Mouse (Mus musculus) limb, embryonic 13.5 days (tissue): ENCODE data around the gene Txlna. TPM values are rescaled to one million over a fixed set of nuclear protein-coding genes. Genes with fewer than 3 reads are reported as not detected.

ENCODE experiments used
- ATAC-seq: fragments of 200-750 bp; cut with Nextera tagmentation; 2 replicates; pipeline ENCODE4 v1.8.0; 2017; ENCODE audit warnings: low read depth, moderate number of reproducible peaks, moderate TSS enrichment; ENCODE audit not compliant: low FRiP score
- H3K27ac ChIP-seq: fragments of 300-500 bp; sonication (generic); 2 replicates; pipeline ENCODE4 v1.5.1; 2015; ENCODE audit warnings: inconsistent platforms, mild to moderate bottlenecking, moderate library complexity
- H3K27me3 ChIP-seq: fragments of 300-500 bp; sonication (generic); 2 replicates; pipeline ENCODE4 v1.6.1; 2015; ENCODE audit warnings: mild to moderate bottlenecking, inconsistent platforms
- H3K36me3 ChIP-seq: fragments of 300-500 bp; sonication (generic); 2 replicates; pipeline ENCODE4 v1.6.1; 2015; ENCODE audit warnings: inconsistent platforms, mild to moderate bottlenecking, moderate library complexity
- H3K4me1 ChIP-seq: fragments of 300-500 bp; sonication (generic); 2 replicates; pipeline ENCODE4 v1.6.1; 2015; ENCODE audit warnings: inconsistent platforms
- H3K4me2 ChIP-seq: fragments of 300-500 bp; sonication (generic); replicated peaks from 2 replicates; pipeline ENCODE4 v1.6.1; 2015; ENCODE audit warnings: inconsistent platforms, mild to moderate bottlenecking, moderate library complexity
- H3K4me3 ChIP-seq: fragments of 300-500 bp; sonication (generic); 2 replicates; pipeline ENCODE4 v1.5.1; 2015; ENCODE audit warnings: moderate library complexity, mild to moderate bottlenecking, inconsistent platforms
- H3K9ac ChIP-seq: fragments of 300-500 bp; sonication (generic); 2 replicates; pipeline ENCODE4 v1.6.1; 2015; ENCODE audit warnings: mild to moderate bottlenecking, inconsistent platforms
- H3K9me3 ChIP-seq: fragments of 300-500 bp; sonication (generic); 2 replicates; pipeline ENCODE4 v1.6.1; 2016; ENCODE audit warnings: inconsistent platforms
- WGBS: fragments of 180-500 bp; shearing (Covaris S2); methylation state at CpG from one replicate; pipeline ENCODE4 v1.1.7; 2015; 5-methylcytosine and 5-hydroxymethylcytosine counted together
- polyA plus RNA-seq: library from polyadenylated mRNA; unstranded; fragments of >200 nt; fragmentation: Nextera tagmentation; extraction: Ambion mirVana; gene quantifications from 2 replicates; pipeline ENCODE4 v1.2.1, GENCODE M21; 2015

Gene Txlna
- polyA plus RNA-seq = 97.5 and 102 TPM in 2 replicates

DNA sequence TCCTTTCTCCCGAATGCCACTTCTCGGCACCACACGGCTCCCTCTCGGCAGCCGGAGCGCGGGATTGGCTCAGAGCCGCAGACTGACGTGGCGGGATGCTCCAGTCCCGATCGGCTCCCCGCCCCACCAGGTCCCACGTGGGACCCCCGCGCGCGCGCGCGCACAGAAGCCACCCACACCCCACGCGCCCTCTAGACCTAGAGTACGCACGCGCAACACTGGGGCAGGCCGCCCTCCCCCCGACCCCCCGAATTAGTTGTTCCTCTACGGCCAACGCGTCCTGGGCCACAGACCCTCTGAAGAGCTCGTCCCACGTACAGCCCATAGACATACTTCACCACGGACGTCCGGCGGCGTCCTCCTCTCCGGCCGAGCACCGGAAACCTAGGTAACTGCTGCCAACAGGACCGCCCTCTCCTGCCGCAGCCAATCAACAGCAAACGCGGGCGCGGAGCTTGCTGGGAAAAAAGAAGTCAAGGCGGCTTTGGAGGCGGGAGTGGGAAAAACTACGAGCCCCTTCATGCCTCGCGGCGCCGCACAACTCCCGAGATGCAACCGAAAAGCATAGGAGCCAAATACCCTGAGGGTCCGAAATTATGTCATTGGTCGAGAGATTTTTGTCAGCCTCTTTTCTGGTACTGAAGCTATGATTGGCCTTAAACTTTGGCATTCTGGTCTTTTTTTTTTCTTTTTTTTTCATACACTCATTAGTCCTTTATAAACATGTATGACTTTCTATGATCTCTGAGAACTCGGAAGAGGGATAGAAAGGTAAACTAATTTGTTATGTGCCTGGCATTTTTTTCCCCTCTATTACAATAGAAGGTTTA is at the start of gene Txlna:
TSS of gene Txlna (minus strand) at position 428 of the 830 bp plus-strand sequence.
- ATAC-seq = peak; percentile 95
- Histone ChIP-seq H3K27ac (peak within 1 kb of the TSS; percentile 90), H3K36me3 (peaks cover 55% of the 10 kb centered on the region), H3K9ac (peak within 1 kb of the TSS; percentile 87), H3K4me2 (peak within 1 kb of the TSS; percentile 95), H3K9me3 (no peaks in the 10 kb centered on the region), H3K4me3 (peak within 1 kb of the TSS; percentile 71), H3K27me3 (no peaks in the 10 kb centered on the region), H3K4me1 (peaks cover 33% of the 10 kb centered on the region)
- WGBS = under 1% methylated on average over 59 of the region's 60 CpGs

- ATAC-seq = no peak
- H3K27ac ChIP-seq = no peak overlapping the region
- 95% methylated on average over 6 of the region's 6 CpGs for WGBS
Measured at GRCm38 (mm10) chr4:129684531-129684930, 43.7 kb upstream of the Txlna start.

GRCm38 (mm10) chr4:129683901-129684493 is 43.1 kb upstream of the Txlna start:
- H3K27ac ChIP-seq = no peak overlapping the region
- H3K9ac ChIP-seq = no peak overlapping the region
- WGBS = 91% methylated on average over 11 of the region's 11 CpGs
- no peaks in the 10 kb centered on the region for H3K9me3 ChIP-seq
- ATAC-seq = no peak
- no peak overlapping the region for H3K4me2 ChIP-seq
- no peak overlapping the region for H3K4me3 ChIP-seq
- no peaks in the 10 kb centered on the region for H3K27me3 ChIP-seq
- H3K4me1 ChIP-seq = no peaks in the 10 kb centered on the region
- peaks cover 92% of the 10 kb centered on the region for H3K36me3 ChIP-seq

More at GRCm38 (mm10) chr4:129684531-129684930, 43.7 kb upstream of the Txlna start:
- Histone ChIP-seq H3K36me3 (peaks cover 92% of the 10 kb centered on the region), H3K9me3 (no peaks in the 10 kb centered on the region), H3K4me1 (no peaks in the 10 kb centered on the region), H3K27me3 (no peaks in the 10 kb centered on the region), H3K9ac (no peak overlapping the region), H3K4me3 (no peak overlapping the region), H3K4me2 (no peak overlapping the region)

DNA sequence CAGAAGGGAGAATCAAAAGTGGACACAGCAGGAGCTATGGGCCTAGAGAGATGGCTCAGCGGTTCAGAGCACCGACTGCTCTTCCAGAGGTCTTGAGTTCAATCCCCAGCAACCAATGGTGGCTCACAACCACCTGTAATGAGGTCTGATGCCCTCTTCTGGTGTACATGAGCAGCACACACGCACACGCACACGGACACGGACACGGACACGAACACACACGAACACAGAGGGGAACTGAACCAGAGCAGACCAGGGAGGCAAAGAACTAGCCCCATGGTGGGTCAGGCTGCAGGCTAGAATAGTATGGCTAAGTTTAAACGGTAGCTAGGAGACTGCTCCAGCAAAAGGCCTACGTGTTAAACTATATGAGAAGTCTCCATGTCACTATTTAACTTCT is 41.0 kb upstream of the Txlna start:
- Histone ChIP-seq H3K4me3 (no peak overlapping the region), H3K9ac (no peak overlapping the region), H3K27me3 (no peaks in the 10 kb centered on the region), H3K27ac (no peak overlapping the region), H3K4me1 (no peaks in the 10 kb centered on the region), H3K4me2 (no peak overlapping the region), H3K36me3 (peaks cover 94% of the 10 kb centered on the region), H3K9me3 (no peaks in the 10 kb centered on the region)
- ATAC-seq = no peak
- WGBS = 94% methylated on average over 11 of the region's 11 CpGs

DNA sequence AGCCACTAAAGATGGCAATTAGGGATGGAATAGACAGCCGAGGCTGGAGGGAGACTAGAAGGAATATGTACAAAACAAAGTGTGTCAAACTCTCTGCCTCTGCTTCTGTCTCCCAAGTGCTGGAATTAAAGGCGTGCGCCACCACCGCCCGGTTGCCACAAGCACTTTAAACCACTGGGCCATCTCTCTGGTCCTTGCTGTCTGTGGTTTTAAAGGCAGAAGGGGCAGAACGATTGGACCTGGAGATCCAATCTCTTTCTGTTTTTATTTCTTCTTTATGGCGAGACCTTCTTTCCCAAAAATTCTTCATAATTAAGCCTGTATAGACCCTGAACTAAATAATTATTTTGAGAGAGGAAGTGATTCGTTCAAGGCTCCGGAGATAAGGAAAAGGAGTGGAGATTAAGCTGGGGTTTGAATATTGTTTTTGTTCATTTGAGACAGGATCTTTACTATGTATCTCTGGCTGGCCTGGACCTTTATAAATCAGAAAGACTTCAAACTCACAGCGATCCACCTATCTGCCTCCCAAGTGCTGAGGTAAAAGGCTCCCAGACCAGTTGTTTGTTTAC is 32.1 kb upstream of the Txlna start:
- H3K9ac ChIP-seq = peak overlapping the region; percentile 96
- H3K36me3 ChIP-seq = peaks cover 28% of the 10 kb centered on the region
- no peaks in the 10 kb centered on the region for H3K9me3 ChIP-seq
- H3K4me3 ChIP-seq = peak overlapping the region; percentile 95
- peaks cover 16% of the 10 kb centered on the region for H3K4me1 ChIP-seq
- peak overlapping the region; percentile 95 for H3K27ac ChIP-seq
- H3K4me2 ChIP-seq = peak overlapping the region; percentile 84
- no peak for ATAC-seq
- WGBS = 9% methylated on average over 10 of the region's 10 CpGs
- H3K27me3 ChIP-seq = no peaks in the 10 kb centered on the region

DNA sequence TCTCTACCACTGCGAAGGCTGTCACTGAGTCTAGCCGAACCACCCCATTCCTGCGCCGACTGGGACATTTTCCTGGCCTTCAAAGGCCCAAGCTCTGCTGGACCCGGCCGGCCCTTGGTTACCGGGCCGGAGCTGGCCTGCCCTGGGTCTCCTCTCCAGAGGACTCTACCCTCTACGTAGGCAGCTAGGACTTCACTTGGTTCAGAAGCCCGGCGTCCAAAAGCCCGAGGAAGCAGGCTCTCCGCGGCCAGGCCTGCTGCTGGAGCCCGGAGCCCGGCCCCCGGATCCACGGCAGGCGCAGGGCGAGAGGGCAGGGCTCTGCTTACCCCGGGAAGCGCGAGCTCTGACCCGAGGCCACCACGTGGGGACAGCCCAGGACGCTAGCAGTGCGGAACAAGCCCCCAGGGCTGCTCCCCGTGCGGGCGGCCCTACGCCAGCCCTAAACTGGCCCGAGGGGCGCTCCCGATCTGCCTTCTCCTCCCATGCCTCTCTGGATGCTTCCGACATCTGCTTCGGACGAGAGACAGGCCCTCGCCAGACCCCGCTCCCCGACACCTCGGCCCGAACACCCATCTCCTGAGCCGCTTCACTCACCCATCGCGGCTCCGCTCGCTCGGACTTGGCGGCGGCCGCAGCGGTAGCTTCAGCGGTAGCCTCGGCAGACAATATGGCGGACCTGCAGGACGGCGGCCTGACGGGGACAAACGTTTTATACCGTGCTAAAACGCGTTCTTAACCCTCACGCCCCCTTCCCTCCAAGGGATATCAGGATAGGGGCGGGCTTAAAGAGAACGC is 31.4 kb upstream of the Txlna start, which contains the start of gene Kpna6:
TSS of gene Kpna6 (minus strand) at position 685 of the 795 bp plus-strand sequence.
- Histone ChIP-seq H3K4me3 (peak within 1 kb of the TSS; percentile 95), H3K4me2 (peak within 1 kb of the TSS; percentile 84), H3K27me3 (no peaks in the 10 kb centered on the region), H3K9me3 (no peaks in the 10 kb centered on the region), H3K4me1 (peaks cover 16% of the 10 kb centered on the region), H3K36me3 (peaks cover 23% of the 10 kb centered on the region), H3K27ac (peak within 1 kb of the TSS; percentile 95), H3K9ac (peak within 1 kb of the TSS; percentile 96)
- ATAC-seq = peak; percentile 92
- WGBS = under 1% methylated on average over 64 of the region's 65 CpGs

DNA sequence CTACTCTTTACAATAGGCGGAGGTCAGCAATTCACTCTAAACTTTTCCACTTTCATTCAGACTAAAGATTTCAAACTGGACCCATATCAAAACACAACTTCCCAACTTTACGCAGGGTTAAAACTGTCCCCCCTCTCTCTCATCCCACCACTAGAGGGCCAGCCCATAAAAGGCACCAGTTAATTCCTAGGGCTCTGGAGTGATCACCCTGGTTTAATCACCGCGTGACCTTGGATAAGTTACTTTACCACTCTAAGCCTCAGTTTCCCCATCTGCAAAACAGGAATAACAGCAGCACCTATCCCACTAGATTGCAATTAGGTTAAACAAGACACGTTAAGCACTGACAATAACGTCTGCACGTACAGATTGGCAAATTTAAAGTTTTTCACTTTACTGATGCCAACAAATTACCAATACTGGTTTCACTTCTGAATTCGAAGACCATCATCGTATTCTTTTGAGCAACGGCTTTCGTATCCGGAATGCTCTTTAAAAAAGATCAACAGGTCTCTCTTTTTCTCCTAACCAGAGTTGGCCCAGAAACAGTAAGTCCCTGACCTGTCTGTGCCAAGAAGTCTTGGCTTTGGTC is 30.7 kb upstream of the Txlna start:
- Histone ChIP-seq H3K36me3 (peaks cover 21% of the 10 kb centered on the region), H3K4me2 (peak overlapping the region; percentile 84), H3K9me3 (no peaks in the 10 kb centered on the region), H3K27ac (peak overlapping the region; percentile 95), H3K27me3 (no peaks in the 10 kb centered on the region), H3K4me3 (peak overlapping the region; percentile 95), H3K4me1 (peaks cover 16% of the 10 kb centered on the region), H3K9ac (peak overlapping the region; percentile 96)
- 7% methylated on average over 12 of the region's 12 CpGs for whole genome bisulfite sequencing
- ATAC-seq = no peak

DNA sequence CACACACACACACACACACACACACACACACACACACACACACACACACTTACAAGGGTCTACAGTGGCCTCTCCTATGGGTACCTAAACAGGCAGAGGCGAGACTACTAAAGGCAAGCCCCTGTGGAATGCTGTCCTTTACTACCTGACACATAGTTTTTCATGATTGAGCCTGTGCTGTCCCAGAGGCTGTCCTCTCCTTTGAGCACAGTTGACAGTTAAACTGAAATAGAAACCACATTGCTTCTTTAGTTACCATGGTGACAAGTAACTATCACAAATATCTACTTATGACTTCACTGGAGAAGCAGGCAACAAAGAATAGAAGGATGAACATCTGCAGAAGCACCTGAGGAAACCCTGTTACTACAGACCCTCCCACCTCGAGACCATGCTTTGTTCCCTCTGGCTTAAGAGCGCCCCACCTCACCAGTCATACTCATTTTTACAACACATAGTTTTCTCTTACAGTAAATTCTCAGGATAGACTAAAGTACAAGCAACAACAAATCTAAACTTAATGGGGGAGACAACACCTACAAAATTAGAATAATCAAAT is 21.5 kb upstream of the Txlna start:
- Histone ChIP-seq H3K9ac (no peak overlapping the region), H3K27me3 (no peaks in the 10 kb centered on the region), H3K4me1 (peaks cover 9% of the 10 kb centered on the region; the same call in 1 of the 2 replicates), H3K4me3 (no peak overlapping the region), H3K36me3 (peaks cover 68% of the 10 kb centered on the region), H3K9me3 (no peaks in the 10 kb centered on the region), H3K27ac (no peak overlapping the region; the same call in 1 of the 2 replicates), H3K4me2 (no peak overlapping the region)
- ATAC-seq = no peak
- WGBS = 69% methylated on average over 3 of the region's 3 CpGs

- WGBS = 73% methylated on average over 3 of the region's 3 CpGs
- H3K4me3 ChIP-seq = no peak overlapping the region
- H3K4me1 ChIP-seq = peaks cover 9% of the 10 kb centered on the region; the same call in 1 of the 2 replicates
- H3K36me3 ChIP-seq = peaks cover 71% of the 10 kb centered on the region
- H3K27me3 ChIP-seq = no peaks in the 10 kb centered on the region
- ATAC-seq = no peak
- H3K27ac ChIP-seq = no peak overlapping the region; the same call in 1 of the 2 replicates
- no peaks in the 10 kb centered on the region for H3K9me3 ChIP-seq
- H3K9ac ChIP-seq = no peak overlapping the region
- no peak overlapping the region for H3K4me2 ChIP-seq
Measured at GRCm38 (mm10) chr4:129661584-129661983, 20.7 kb upstream of the Txlna start.

GRCm38 (mm10) chr4:129654770-129655169 is 13.9 kb upstream of the Txlna start:
- no peak for ATAC-seq
- Histone ChIP-seq H3K4me2 (no peak overlapping the region), H3K36me3 (peaks cover 97% of the 10 kb centered on the region)

GRCm38 (mm10) chr4:129650359-129650758 is 9.5 kb upstream of the Txlna start:
- Histone ChIP-seq H3K9ac (no peak overlapping the region), H3K4me2 (no peak overlapping the region)

More at GRCm38 (mm10) chr4:129654770-129655169, 13.9 kb upstream of the Txlna start:
- no peaks in the 10 kb centered on the region for H3K9me3 ChIP-seq
- 94% methylated on average over 14 of the region's 14 CpGs for WGBS
- no peak overlapping the region for H3K4me3 ChIP-seq
- H3K27ac ChIP-seq = no peak overlapping the region
- no peaks in the 10 kb centered on the region for H3K4me1 ChIP-seq
- H3K9ac ChIP-seq = no peak overlapping the region
- H3K27me3 ChIP-seq = no peaks in the 10 kb centered on the region

More at GRCm38 (mm10) chr4:129650359-129650758, 9.5 kb upstream of the Txlna start:
- Histone ChIP-seq H3K4me3 (no peak overlapping the region), H3K27me3 (no peaks in the 10 kb centered on the region), H3K4me1 (no peaks in the 10 kb centered on the region), H3K27ac (no peak overlapping the region), H3K9me3 (no peaks in the 10 kb centered on the region), H3K36me3 (peaks cover 97% of the 10 kb centered on the region)
- no peak for ATAC-seq
- 95% methylated on average over 8 of the region's 8 CpGs for WGBS
